Mouse (Mus musculus) MEL (cell line): ENCODE results near the gene Olfr202.
"Not testable (repeated sequence)": the region's sequence is repeated elsewhere in the genome, so short reads cannot be mapped to it uniquely, and the experiment has no call there.

Experiments
- CHD2 ChIP-seq: IDR thresholded peaks from 2 replicates; pipeline ENCODE4 v1.6.1; 2011; ENCODE audit warnings: low read length, improper control_type of control experiment
- CTCF ChIP-seq, 3 experiments: IDR thresholded peaks in 2 of 3; conservative IDR thresholded peaks in 1 of 3; 2 replicates each; pipeline ENCODE4 v1.5.1; 2011 to 2012; ENCODE audit warnings: low read length in 3 of 3, low read depth in 2 of 3, mild to moderate bottlenecking in 2 of 3, improper control_type of control experiment in 1 of 3, inconsistent platforms in 1 of 3, mixed read lengths in 1 of 3, moderate library complexity in 1 of 3; ENCODE audit not compliant: control insufficient read depth in 1 of 3, insufficient read depth in 1 of 3, poor library complexity in 1 of 3, severe bottlenecking in 1 of 3
- ELF1 ChIP-seq: IDR thresholded peaks from 2 replicates; pipeline ENCODE4 v1.6.1; 2014; ENCODE audit warnings: low read depth, mild to moderate bottlenecking, inconsistent platforms, low read length, improper control_type of control experiment, moderate library complexity
- EP300 ChIP-seq, 2 experiments: IDR thresholded peaks; 2 replicates each; pipeline ENCODE4 v1.6.1; 2011; ENCODE audit warnings: improper control_type of control experiment in 2 of 2, low read length in 2 of 2, low read depth in 1 of 2, mild to moderate bottlenecking in 1 of 2
- ETS1 ChIP-seq: IDR thresholded peaks from 2 replicates; pipeline ENCODE4 v1.6.1; 2012; ENCODE audit warnings: low read depth, mild to moderate bottlenecking, inconsistent platforms, low read length, improper control_type of control experiment, moderate library complexity
- GATA1 ChIP-seq: IDR thresholded peaks from 2 replicates; pipeline ENCODE4 v1.6.1; 2011; ENCODE audit warnings: low read depth, low read length, improper control_type of control experiment
- MAX ChIP-seq: IDR thresholded peaks from 2 replicates; pipeline ENCODE4 v1.6.1; 2011; ENCODE audit warnings: low read length, improper control_type of control experiment
- NRF1 ChIP-seq: IDR thresholded peaks from 2 replicates; pipeline ENCODE4 v1.6.1; 2014; ENCODE audit warnings: low read depth, mild to moderate bottlenecking, inconsistent platforms, low read length, improper control_type of control experiment, moderate library complexity; ENCODE audit not compliant: poor library complexity, insufficient read depth, severe bottlenecking
- POLR2A ChIP-seq, 2 experiments: IDR thresholded peaks; 2 replicates each; pipeline ENCODE4 v1.6.1; 2011 to 2012; ENCODE audit warnings: low read length in 2 of 2, mild to moderate bottlenecking in 2 of 2, control low read depth in 1 of 2, improper control_type of control experiment in 1 of 2, low read depth in 1 of 2, moderate library complexity in 1 of 2; ENCODE audit not compliant: control insufficient read depth in 1 of 2, insufficient read depth in 1 of 2, poor library complexity in 1 of 2
- ZKSCAN1 ChIP-seq: IDR thresholded peaks from 2 replicates; pipeline ENCODE4 v1.6.1; 2012; ENCODE audit warnings: low read depth, mild to moderate bottlenecking, inconsistent platforms, low read length, improper control_type of control experiment, moderate library complexity
- ZMIZ1 ChIP-seq: IDR thresholded peaks from 2 replicates; pipeline ENCODE4 v1.6.1; 2012; ENCODE audit warnings: low read depth, mild to moderate bottlenecking, inconsistent platforms, low read length, improper control_type of control experiment, moderate library complexity

GRCm38 (mm10) chr16:59272532-59272931 is 14.1 kb downstream of the Olfr202 start, which contains the start of gene Olfr201:
- TF ChIP-seq GATA1; ETS1; ELF1; POLR2A (IDR thresholded peaks at IDR 0.05; ENCODE audit: control insufficient read depth in 1 of 2, insufficient read depth in 1 of 2, low read depth in 1 of 2, low read length in 2 of 2, poor library complexity in 1 of 2); CTCF (IDR thresholded peaks at IDR 0.05 in 2 of 3, conservative IDR thresholded peaks at IDR 0.05 in 1 of 3; ENCODE audit: control insufficient read depth in 1 of 3, insufficient read depth in 1 of 3, low read depth in 2 of 3, low read length in 3 of 3, poor library complexity in 1 of 3, severe bottlenecking in 1 of 3); ZMIZ1; NRF1; MAX; EP300 (IDR thresholded peaks at IDR 0.05; ENCODE audit: low read depth in 1 of 2, low read length in 2 of 2); CHD2; ZKSCAN1: not testable (repeated sequence)
